Mouse (Mus musculus) brain, embryonic 14.5 days (tissue): ENCODE measurements around the gene Sorcs2.

Source experiments
- CTCF ChIP-seq: fragments of 200-500 bp; IDR thresholded peaks from 2 replicates; pipeline ENCODE4 v1.5.1; 2012; ENCODE audit warnings: inconsistent platforms, mild to moderate bottlenecking, moderate library complexity, borderline replicate concordance; ENCODE audit not compliant: insufficient read depth, insufficient read length; ENCODE audit errors: extremely low read depth
- POLR2A ChIP-seq: fragments of 200-500 bp; IDR thresholded peaks from 2 replicates; pipeline ENCODE4 v1.6.1; 2012; ENCODE audit warnings: mild to moderate bottlenecking, inconsistent platforms, borderline replicate concordance; ENCODE audit not compliant: poor library complexity, insufficient read depth, insufficient read length, severe bottlenecking; ENCODE audit errors: extremely low read depth

DNA sequence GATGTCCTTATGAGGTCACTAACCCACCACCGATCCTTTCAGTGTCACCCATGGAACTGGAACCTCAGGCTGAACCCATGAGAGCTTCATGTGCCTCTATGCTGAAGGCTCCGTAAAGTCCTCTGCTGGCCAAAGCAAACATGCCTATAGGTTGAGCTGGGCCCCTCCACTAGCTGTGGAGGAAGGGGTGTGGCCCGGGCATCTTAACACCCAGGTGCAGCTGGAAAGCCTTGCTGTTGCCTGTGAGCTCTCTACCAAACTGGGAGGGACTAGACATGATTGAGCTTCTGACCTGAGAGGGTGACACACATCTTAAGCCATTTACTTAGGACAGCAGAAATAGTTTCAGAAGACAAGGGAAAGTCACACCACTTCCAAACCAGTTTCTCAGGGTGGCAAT, 189.1 kb downstream of the Sorcs2 start:
- TF ChIP-seq CTCF (no peak), POLR2A (no peak)
